Mouse (Mus musculus): ENCODE data around the gene Tsc22d3. TPM values are rescaled to one million over a fixed set of nuclear protein-coding genes. Genes with fewer than 3 reads are reported as not detected.

Tsc22d3 gene
- total RNA-seq, 2 experiments from 2014 or later: 121 to 145 TPM

GRCm38 (mm10) chrX:140591176-140591575 lies 9.3 kb downstream of the Tsc22d3 start:
- Histone ChIP-seq H3K4me3 (no peak overlapping the region), H3K27ac (no peak overlapping the region)
- intact Hi-C loops (cut with DNase I): no loop called here
- no peak for TF ChIP-seq CTCF (IDR thresholded peaks at IDR 0.05)
- DNase-seq (ENCODE audit: extremely low spot score in 1 of 2, low spot score in 2 of 2): no peak

- H3K27ac ChIP-seq: no peak overlapping the region
- DNase-seq (ENCODE audit: extremely low spot score in 1 of 2, low spot score in 2 of 2): no peak
- no peak overlapping the region for H3K4me3 ChIP-seq
- no peak for TF ChIP-seq CTCF (IDR thresholded peaks at IDR 0.05)
- intact Hi-C loops (cut with DNase I): no loop called here
Measured at GRCm38 (mm10) chrX:140590142-140590541, 10.3 kb downstream of the Tsc22d3 start.

- intact Hi-C loops (cut with DNase I): no loop called here
- no peak overlapping the region for H3K4me3 ChIP-seq
- no peak for DNase-seq (ENCODE audit: extremely low spot score in 1 of 2, low spot score in 2 of 2)
- no peak for TF ChIP-seq CTCF (IDR thresholded peaks at IDR 0.05)
- no peak overlapping the region for H3K27ac ChIP-seq
Measured at GRCm38 (mm10) chrX:140589194-140589751, 11.2 kb downstream of the Tsc22d3 start.

GRCm38 (mm10) chrX:140588534-140588933 lies 11.9 kb downstream of the Tsc22d3 start:
- TF ChIP-seq CTCF (IDR thresholded peaks at IDR 0.05): no peak
- intact Hi-C loops (cut with DNase I): no loop called here

GRCm38 (mm10) chrX:140580416-140580815 lies 20.0 kb downstream of the Tsc22d3 start:
- no peak overlapping the region for H3K4me3 ChIP-seq
- no peak for TF ChIP-seq CTCF (IDR thresholded peaks at IDR 0.05)
- intact Hi-C loops (cut with DNase I): no loop called here
- no peak overlapping the region for H3K27ac ChIP-seq
- no peak for DNase-seq (ENCODE audit: extremely low spot score in 1 of 2, low spot score in 2 of 2)

More at GRCm38 (mm10) chrX:140588534-140588933, 11.9 kb downstream of the Tsc22d3 start:
- no peak for DNase-seq (ENCODE audit: extremely low spot score in 1 of 2, low spot score in 2 of 2)
- Histone ChIP-seq H3K27ac (no peak overlapping the region), H3K4me3 (no peak overlapping the region)

GRCm38 (mm10) chrX:140575636-140576035 lies 24.8 kb downstream of the Tsc22d3 start:
- no peak overlapping the region for H3K27ac ChIP-seq
- H3K4me3 ChIP-seq: no peak overlapping the region
- no peak for DNase-seq (ENCODE audit: extremely low spot score in 1 of 2, low spot score in 2 of 2)
- TF ChIP-seq CTCF (IDR thresholded peaks at IDR 0.05): no peak
- intact Hi-C loops (cut with DNase I): no loop called here

GRCm38 (mm10) chrX:140575200-140575599 lies 25.3 kb downstream of the Tsc22d3 start:
- intact Hi-C loops (cut with DNase I): no loop called here
- Histone ChIP-seq H3K27ac (no peak overlapping the region), H3K4me3 (no peak overlapping the region)
- no peak for DNase-seq (ENCODE audit: extremely low spot score in 1 of 2, low spot score in 2 of 2)
- TF ChIP-seq CTCF (IDR thresholded peaks at IDR 0.05): no peak

GRCm38 (mm10) chrX:140572702-140573338 lies 27.6 kb downstream of the Tsc22d3 start:
- Histone ChIP-seq H3K4me3 (no peak overlapping the region), H3K27ac (no peak overlapping the region)
- intact Hi-C loops (cut with DNase I): no loop called here
- no peak for TF ChIP-seq CTCF (IDR thresholded peaks at IDR 0.05)
- DNase-seq (ENCODE audit: extremely low spot score in 1 of 2, low spot score in 2 of 2): no peak

GRCm38 (mm10) chrX:140569595-140569994 lies 30.9 kb downstream of the Tsc22d3 start:
- intact Hi-C loops (cut with DNase I): no loop called here
- no peak overlapping the region for H3K4me3 ChIP-seq
- no peak overlapping the region for H3K27ac ChIP-seq
- no peak for DNase-seq (ENCODE audit: extremely low spot score in 1 of 2, low spot score in 2 of 2)
- no peak for TF ChIP-seq CTCF (IDR thresholded peaks at IDR 0.05)

- DNase-seq (ENCODE audit: extremely low spot score in 1 of 2, low spot score in 2 of 2): no peak
- intact Hi-C loops (cut with DNase I): no loop called here
- Histone ChIP-seq H3K27ac (no peak overlapping the region), H3K4me3 (no peak overlapping the region)
- no peak for TF ChIP-seq CTCF (IDR thresholded peaks at IDR 0.05)
Measured at GRCm38 (mm10) chrX:140567711-140568407, 32.6 kb downstream of the Tsc22d3 start.

GRCm38 (mm10) chrX:140565759-140566158 lies 34.7 kb downstream of the Tsc22d3 start:
- H3K4me3 ChIP-seq: no peak overlapping the region
- no peak for TF ChIP-seq CTCF (IDR thresholded peaks at IDR 0.05)
- no peak for DNase-seq (ENCODE audit: extremely low spot score in 1 of 2, low spot score in 2 of 2)
- H3K27ac ChIP-seq: no peak overlapping the region
- intact Hi-C loops (cut with DNase I): no loop called here

GRCm38 (mm10) chrX:140565212-140565611 lies 35.2 kb downstream of the Tsc22d3 start:
- no peak overlapping the region for H3K27ac ChIP-seq
- intact Hi-C loops (cut with DNase I): no loop called here
- TF ChIP-seq CTCF (IDR thresholded peaks at IDR 0.05): no peak
- H3K4me3 ChIP-seq: no peak overlapping the region
- DNase-seq (ENCODE audit: extremely low spot score in 1 of 2, low spot score in 2 of 2): no peak

Measured in left cerebral cortex, adult 2 months (tissue).